Mouse (Mus musculus) heart, adult 8-10 months (tissue): Measurements from ENCODE around the gene Rsph14. TPM values are rescaled to one million over a fixed set of nuclear protein-coding genes. Genes with fewer than 3 reads are reported as not detected.
A peak's percentile ranks its signal among the peaks of the same experiment; 100 is the strongest.

ENCODE experiments used
- DNase-seq: peaks from one replicate; pipeline ENCODE4 v3.0.0; 2022; ENCODE audit warnings: low spot score
- total RNA-seq, 4 experiments: library from RNA; stranded (reverse); gene quantifications; 2 replicates each; pipeline ENCODE4 v1.2.4; 2022

Gene Rsph14
- not detected for total RNA-seq

DNA sequence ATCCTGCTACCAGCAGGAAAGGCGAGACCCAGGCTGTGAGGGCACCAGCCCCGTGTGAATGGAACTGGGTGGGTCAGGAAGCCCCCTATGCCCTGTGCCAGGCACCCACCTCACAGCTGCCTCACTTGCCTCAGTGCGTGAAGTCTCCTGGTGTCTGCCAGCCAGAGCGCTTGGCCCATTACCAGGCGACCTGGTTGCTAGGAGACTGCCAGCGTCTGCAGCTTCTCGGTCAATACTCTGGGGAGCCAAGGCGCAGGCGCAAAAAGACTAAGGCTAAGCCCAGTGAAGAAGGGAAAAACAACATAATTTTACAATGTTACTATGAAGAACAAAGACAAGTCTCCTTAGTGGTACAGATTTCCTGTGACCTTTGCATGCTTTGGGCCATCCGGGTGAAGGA lies at the start of gene Rsph14:
Gene Rsph14 (minus strand): TSS at position 192 of the 400 bp plus-strand sequence.
- DNase-seq = peak; percentile 48

DNA sequence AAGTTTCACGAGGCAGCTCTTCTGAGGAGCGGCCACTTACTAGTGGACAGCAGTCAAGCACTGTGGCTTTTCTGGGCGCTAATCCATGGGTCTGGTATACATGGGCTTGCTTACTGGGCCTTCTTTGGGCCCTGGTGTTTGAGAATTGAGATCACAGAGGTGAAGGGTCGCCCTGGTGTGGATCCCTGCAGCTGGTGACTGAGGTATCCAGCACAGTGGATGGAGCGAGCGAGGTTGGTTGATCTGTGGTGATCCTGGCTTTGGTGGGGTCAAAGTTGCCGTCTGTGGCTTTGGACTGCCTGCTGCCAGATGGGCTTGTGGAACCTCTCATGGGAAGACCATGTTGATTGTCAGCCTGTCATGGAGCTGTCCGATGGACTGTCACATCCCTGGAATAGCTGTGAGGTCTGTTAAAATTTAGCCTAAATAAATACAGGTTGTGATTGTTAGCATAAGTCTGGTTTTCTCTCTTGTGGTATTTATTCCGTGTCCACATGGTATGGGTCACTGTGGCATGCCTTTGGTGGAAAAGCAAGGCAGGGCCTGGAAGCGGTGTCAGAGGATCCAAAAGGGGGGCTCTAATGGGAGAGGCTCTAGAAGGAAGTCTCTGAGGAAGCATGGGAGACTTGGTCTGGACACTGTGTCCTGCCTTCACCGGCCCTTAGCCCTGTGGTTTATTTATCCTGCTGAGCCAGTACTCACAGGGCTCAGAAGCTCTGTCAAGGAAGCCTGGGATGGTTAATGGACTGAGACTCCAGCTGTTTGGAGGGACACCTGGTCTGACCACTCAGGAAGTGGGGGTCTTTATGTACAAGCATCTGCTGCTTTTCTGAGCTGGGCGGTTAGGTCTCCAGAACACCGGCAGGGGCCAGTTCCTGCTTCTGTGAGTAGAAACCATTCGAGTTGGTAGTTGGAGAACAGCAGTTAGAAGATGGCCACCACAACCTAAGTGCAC lies 46.1 kb upstream of the Rsph14 start:
- DNase-seq = no peak

DNA sequence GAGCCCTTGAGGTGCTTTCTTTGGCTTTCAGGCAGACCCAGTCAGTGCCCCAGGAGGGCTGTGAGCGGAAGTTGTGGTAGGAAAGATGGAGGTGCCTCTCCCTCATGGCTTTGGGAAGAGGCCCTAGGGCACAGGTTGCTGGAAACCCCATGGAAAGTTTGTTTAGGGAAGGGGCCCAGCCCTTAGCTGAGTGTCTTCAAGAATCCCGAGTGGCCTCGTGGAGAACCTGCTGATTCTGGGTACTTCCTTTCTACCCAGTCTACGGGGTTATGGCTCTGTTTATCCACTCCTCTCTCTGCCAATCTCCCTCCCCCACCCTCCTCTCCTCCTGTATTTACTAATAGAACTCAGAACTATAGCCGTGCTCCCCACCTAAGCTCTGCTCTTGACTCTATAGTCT lies 43.3 kb upstream of the Rsph14 start:
- DNase-seq = no peak

DNA sequence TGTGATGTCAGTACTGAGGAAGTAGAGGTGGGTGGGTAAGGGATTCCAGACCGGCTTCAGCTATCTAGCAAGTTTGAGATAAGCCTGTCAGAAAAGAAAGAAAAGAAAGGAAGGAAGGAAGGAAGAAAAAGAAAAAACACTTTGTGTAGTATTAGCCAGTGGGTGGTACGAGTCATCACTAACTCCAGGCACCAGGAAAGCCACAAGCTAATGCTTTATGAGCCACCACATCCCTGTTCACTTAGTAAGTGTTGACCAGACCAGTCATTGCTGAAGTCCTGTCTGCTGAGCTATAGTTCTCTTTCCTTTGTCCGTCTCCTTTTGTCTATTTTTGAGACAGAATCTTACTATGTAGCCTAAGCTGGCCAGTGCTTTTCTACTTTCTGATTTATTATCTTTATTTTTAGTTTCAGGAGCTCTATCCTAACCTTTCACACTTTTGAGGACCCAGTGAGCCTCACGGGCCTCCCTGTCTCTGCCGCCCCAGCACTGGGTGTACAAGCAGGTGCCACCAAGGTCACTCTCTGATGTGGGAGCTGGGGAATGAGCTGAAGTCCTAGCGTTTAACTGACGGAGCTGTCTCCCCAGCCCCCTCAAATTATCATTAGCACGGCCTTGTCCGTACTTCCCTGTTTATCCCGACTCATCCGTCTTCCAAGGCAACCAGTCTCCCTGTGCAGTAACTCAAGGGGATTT lies 38.0 kb upstream of the Rsph14 start:
- DNase-seq = no peak

DNA sequence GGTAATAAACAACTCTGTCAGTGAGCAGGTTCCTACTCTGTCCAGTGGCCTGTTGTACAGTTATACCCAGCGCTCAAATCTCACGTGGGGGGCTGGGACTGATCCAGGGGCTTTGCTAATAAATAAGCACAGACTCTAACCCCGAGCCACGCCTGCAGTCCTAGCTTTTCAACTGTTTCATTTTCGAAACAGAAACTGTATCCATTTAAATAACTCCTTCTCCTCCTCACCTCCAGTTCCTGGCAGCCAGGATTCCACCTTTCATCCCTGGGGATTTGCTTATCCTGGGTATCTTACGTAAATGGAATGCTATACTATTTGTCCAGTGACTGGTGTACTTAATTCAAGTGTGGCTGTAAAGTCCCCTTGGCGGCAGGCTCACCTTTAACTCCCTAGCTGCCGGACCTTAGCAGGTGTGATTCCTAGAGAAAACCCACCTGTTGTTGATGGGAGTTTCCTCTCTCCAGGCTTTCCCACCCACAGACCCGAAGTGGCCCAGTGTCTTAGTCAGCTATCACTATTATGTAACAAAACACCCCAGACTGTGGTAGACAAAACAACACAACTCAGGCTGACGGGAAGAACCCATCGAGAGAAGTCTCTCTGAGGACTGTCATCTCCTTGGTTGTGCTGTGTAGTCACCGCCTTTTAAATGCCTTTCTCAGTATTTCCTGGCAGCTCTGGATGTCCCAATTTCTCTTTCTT lies 36.4 kb upstream of the Rsph14 start:
- DNase-seq = no peak

DNA sequence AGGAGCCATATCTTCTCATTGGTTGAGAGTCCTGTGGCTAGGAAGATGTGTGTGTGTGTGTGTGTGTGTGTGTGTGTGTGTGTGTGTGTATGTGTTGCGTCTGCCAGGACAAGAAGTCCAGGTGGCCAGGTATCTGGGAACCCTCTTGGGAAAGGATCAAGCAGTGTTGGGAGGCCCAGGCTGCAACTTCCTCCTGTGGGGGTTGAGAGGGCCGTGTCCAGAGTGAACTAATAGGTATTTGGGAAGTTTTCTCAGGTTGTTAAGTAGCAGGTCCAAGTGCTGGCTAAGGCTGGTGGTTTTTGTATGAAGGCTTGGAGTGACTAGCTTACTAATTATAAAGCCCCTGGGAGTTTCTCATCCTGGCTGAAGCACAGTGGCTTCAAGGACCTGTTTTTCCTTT lies 35.7 kb upstream of the Rsph14 start:
- no peak for DNase-seq

DNA sequence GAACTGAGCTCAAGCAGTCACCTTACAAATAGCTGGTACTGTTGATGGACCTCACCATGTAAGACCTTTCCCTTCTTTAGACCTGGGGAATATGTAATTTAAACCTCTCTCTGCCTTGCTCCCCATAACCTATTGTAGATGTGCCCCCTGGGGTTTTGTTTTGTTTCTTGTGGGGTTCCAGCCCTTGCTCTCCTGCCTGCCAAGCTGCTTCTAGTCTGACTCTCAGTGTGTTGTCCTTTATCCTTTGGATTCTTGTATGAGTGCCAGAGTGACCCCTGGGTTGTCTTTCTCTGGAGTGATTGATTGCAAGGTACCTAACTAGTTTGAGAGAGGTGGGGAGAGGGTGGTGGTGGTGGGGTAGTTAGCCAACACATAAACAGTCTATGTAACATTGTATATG lies 35.1 kb upstream of the Rsph14 start:
- no peak for DNase-seq

DNA sequence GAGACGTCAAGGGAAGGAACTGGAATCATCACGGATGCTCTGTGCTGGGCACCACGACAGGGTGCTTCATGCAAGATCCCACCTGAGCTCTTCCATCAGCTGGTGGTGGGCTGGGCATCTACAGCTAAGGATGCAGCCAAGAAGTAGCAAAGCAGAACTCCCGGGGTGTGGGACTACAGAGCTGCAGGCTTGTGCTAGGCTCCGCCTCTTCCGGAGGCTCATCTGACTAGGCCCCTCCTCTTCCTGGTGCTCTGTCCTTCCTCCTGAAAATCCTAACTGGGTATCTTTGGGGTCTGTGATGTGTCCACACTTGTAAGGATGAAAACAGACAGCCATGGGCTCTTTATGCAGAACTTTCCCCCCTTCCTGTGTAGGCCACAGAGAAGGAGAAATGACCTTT lies 33.3 kb upstream of the Rsph14 start:
- DNase-seq = no peak

DNA sequence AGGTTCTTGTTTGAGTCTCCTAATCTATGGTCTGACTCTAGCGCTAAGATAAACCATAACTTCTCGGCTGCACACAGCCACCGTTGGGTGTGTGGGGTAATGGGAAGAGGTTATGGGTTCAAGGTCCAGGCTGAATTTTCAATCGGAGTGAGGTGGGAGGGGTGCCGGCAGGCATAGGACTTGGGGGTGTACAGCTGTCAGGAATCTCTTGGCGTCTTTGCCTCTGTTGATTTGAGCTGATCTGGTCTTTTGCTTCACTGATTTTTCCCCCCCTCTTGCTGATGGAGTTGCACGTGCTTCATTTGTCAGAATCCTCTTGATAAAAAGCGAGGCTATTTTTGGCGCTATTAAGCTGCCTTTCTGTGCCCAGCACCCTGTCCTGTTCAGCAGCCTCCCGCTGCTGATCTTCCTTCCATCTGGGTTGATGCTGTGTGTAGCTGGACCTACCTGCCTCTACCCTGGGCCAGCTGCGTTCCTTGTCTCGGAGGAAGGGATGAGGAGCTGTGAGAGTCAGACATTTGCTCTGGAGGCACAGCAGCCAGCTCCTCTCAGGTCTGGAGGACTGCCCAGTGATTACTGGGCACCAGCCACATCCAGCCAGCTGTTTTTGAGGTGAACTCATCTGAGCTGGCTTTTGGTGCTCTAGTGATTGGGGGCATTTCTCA lies 31.0 kb upstream of the Rsph14 start:
- DNase-seq = no peak

DNA sequence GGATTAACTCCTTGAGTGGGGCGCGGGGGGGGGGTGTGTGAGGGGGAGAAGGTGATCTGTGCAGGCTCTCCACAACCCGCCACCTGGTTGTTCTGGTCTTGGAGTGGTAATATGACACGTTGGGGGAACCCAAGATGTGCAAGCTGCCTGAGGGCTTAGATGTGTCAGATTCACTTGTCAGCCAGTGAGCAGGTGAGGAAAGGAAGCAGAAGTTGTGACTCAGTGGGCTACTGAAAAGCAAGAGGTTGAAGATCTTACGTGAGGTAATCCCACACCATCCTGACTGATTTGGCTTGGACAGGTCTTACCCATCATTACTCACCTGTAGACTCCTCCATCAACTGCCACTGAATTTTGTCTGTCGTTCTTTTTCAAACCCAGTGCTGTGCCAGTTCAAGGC lies 30.2 kb upstream of the Rsph14 start:
- no peak for DNase-seq

DNA sequence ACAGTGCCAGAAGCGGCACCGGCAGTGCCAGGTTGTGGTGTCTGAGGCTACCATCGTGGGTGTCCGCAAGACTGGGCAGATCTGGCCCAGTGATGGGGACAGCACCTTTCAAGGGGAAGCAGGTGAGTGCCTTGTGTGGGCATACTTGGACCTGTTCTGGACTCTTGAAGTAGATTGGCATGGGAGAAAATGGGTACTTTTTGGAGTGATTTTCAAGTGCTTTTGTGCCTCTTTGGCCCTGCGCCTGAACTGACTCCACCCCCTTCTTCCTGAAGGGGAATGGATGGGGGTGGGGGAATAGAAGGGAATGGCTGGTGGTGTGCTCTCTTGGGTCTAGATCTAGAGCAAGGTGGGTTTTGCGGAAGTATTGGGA lies 29.8 kb upstream of the Rsph14 start:
- no peak for DNase-seq

DNA sequence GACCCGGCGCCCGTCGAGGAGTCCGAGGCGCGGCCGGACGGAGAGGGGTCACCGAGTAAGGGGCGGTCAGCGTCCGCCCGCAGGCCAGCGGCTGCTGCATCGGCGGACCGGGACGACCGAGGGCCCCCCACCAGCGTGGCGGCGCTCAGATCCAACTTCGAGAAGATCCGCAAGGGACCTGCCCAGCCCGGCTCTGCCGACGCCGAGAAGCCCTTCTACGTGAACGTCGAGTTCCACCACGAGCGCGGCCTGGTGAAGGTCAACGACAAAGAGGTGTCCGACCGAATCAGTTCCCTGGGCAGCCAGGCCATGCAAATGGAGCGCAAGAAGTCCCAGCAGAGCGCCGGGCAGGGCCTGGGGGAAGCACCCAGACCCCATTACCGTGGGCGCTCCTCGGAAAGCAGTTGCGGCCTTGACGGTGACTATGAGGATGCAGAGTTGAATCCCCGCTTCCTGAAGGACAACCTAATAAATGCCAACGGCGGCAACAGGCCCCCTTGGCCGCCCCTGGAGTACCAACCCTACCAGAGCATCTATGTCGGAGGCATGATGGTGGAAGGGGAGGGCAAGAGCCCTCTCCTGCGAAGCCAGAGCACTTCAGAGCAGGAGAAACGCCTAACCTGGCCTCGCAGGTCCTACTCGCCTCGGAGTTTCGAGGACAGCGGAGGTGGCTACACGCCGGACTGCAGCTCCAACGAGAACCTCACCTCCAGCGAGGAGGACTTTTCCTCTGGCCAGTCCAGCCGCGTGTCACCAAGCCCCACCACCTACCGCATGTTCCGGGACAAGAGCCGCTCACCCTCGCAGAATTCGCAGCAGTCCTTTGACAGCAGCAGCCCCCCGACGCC lies 29.2 kb upstream of the Rsph14 start:
- no peak for DNase-seq

DNA sequence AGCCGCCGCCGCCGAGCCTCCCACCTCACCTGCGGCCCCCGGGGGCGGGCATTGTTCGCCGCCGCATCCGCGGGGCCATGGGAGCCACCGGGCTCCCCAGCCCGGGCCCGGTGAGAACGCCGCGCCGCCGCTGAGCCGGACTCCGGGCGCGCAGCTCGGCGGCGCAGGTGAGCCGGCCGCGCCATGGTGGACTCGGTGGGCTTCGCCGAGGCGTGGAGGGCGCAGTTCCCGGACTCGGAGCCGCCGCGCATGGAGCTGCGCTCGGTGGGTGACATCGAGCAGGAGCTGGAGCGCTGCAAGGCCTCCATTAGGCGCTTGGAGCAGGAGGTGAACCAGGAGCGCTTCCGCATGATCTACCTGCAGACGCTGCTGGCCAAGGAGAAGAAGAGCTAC lies 28.5 kb upstream of the Rsph14 start:
- DNase-seq = no peak

DNA sequence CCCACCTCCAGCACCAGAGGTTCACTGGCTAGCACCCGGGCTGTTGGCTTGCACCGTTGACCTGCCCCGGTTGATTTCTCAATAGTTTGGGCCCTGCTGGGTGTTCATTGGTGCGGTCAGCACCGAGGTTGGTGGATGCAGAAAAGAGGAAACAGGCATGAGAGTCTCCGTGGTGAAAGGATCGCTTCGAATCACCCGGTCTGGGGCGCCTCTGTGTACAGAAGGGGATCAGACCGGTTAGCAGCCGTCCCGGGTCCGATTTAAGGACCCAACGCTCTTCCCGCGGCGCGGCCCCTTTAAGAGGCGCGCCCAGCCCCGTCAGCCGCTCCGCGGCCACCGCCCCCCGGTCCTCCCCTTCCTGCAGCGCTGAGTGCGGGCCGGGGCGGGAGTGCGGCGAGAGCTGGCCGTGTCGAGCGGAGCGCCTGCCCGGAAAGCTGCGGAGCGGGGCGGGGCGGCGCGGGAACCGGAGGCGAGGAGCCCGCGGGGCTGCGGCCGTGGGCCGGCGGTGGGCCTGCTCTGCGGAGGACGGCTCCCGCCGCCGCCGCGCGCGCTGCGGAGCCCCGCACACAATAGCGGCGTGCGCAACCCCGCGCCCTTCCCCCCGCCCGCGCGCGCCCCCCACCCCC lies 27.9 kb upstream of the Rsph14 start, which contains the start of gene Bcr:
Gene Bcr (plus strand): TSS at position 376 of the 626 bp plus-strand sequence.
- peak; percentile 63 for DNase-seq

DNA sequence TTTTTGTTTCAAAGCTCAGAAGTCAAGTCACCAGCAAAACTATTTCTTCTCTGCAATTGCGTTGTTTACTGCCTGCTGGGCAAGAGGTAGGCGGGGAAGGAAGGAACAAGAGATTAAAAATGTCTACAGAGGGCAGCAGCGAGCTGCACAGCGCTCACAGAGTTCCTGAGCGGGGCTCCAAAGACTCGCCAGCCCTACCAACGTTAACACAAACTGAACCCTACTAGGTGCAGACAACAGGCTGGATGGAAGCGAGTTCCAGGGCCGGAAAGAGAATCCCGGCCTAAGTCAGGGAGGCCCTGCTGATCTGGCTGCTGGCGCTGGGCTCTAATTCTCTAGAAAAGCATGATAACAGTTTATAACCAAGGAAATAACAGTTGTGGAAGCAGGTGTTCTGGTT lies 27.0 kb upstream of the Rsph14 start:
- DNase-seq = peak; percentile 88

DNA sequence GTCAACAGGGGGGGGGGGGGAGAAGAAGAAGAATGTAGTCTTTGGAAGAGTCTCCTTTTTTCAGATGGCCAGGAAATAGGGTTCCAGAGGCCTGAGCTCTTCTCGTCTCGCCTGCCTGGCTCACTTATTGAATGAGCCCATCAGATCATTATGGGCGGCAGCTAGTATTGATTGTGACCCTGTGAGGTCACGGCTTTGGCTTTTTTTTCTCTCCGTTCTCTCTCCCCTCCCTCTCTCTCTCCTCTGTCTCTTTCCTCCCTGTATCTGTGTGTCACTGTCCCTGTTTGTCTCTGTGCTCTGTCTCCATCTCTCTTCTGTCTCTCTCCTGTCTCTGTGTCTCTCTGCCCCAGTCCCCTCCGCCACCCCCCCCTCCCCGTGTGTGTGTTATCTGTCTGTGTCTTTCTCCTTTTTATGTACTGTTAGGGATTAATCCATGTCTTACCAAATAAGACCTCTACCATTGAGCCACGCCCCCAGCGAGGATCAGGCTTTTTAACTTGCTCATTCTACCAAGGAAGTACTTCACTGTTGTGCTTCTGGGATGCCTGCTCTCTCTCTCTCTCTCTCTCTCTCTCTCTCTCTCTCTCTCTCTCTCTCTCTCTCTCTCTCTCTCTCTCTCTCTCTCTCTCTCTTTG lies 26.5 kb upstream of the Rsph14 start:
- no peak for DNase-seq

DNA sequence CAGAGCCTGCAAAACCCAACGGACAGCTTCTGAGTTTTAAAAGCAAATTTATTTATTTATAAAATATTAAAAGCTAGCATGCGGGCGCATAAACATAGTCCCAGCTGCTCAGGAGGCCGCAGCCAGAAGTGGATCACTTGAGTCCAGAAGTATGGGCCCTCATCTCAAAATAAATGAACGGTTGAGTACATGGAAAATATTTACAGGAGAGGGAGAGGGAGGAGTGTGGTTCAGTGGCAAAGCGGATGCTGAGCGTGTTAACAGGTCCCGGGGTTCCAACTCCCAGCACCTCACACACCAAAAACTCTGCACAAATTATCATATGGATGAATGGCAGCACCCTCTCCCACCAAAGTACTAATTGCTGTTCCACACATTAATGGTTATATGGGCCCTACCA lies 25.9 kb upstream of the Rsph14 start:
- DNase-seq = no peak

DNA sequence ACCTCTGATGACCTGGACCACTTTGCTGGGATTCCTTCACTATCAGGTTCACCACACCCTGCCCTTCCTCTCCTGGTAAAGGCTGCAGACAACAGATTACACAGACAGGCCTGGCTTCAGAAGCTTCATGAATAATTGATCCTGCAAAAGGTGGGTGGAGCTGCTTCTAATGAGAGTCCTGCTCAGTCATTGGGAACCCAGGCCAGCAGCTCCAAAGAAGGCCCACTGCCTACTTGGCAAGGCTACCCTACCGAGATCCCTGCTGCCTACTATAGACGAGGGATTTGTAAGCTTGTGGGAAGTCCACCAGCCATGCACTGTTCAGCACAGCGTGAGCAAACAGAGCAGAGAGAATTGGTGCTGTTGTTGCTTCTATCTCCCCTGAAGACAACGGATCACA lies 23.9 kb upstream of the Rsph14 start:
- DNase-seq = no peak

DNA sequence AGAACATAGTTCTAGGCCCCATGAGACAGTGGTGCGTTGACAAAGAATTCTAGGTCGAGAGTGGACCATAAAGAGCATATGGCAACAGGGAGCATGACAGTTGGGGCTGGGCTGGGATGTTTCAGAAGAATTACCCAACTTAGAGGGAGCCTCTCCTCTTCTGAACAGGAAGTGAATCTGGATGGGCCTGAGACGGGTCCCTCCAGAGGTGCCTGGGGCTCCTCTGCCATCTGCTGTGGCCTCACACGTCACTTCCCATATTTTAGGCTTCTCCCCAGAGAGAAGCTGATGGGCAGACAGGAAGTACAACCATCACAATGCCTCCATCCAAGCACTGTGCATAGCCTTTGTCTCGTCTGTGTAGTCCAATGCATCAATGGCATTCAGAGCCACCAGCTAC lies 23.3 kb upstream of the Rsph14 start:
- no peak for DNase-seq

DNA sequence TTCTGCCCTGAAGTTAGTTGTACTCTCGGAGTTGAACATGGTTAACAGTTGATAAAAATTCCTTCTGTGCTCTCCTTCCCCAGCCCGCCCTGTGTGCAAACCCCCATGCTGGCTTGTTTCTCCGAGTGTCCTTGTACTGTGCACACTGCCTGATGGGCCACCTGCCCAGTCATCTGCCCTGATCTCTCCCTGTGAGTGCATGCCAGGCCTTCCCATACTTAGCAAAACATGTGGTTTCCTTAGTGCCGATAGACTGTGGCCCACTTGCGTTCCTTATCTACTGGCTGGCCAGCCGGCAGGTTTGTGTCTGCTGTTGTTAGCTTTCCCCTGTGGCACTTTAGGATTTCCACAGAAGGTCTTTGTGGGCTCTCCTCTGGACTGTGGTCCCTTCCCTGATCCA lies 21.7 kb upstream of the Rsph14 start:
- peak; percentile 48 for DNase-seq
